Mouse (Mus musculus) lung, postnatal 4 days (tissue): ENCODE measurements around the gene Hyls1.
A peak's percentile ranks its signal among the peaks of the same experiment; 100 is the strongest.

Experiments
- DNase-seq, 2 experiments: peaks; one replicate each; pipeline ENCODE4 v3.0.0; 2021

The Hyls1 gene

DNA sequence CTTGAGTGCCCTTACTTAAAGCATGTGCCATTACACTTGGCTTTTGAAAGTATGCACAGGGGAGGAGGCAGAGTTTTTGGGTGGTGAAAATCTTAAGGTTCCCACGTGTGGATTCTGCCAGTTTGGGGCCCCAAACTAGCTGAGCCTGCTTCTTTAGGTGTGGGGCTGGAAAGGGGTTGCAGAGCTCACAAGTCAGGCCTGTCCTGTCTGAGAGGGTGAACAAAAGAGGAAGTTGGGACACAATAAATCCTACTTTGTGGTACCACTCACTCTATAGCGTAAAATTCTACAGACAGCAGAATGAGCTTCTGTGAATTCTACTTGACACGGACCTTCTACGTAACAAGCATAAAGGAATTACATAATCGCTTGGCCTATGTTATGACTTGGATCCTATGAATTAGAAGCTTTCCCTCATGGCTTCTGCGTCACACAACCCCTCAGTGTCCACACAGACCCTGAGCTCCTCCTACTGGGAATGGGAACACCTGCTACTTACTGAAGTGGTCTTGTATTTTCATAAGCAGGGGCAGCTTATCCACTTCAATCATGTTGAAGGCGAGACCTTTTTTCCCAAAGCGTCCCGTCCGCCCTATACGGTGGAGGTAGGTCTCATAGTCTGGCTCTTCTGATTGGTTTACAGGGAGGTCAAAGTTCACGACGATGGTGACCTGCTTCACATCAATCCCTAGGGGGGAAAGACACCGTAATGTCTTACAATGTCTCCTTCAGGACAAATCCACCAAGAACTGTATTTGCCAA is 26.9 kb downstream of the Hyls1 start:
- no peak for DNase-seq

DNA sequence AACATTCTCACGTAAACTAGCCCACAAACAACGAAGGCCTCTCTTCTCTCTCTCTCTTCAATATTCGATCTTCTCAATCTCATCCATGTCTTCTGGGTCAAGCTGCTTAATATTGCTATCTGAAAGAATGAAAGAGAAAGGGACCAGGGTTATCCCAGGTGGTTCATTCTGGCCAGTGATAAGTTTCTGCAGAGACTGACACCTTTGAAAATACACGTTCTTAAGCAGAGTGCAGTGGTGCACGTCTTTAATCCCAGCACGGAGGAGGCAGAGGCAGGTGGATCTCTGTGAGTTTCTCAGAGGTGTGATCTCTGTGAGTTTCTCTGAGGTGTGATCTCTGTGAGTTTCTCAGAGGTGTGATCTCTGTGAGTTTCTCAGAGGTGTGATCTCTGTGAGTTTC is 28.3 kb downstream of the Hyls1 start:
- no peak for DNase-seq

DNA sequence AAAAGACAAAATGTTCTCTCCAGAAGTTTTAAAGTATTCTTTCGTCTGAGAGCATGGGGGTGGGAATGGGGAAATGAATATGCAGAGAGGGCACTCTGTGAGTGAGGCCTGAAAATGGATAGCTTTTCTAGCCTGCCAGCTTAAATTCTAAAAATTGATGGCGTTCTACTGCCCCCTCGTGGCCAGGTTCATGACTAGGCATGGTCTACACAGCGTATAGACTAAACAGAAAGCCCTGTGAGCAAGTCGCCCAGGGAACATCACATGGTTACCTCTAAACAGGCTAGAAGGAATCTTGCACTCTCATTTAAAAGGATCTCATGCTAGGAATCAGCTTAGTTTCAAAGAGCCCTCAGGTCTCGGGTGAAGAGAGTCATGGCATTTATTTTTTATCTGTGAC is 28.7 kb downstream of the Hyls1 start:
- peak in 1 of 2 experiments; percentile 79 for DNase-seq

- DNase-seq: no peak
These were observed 29.2 kb downstream of the Hyls1 start for GRCm38 (mm10) chr9:35541024-35541423.

DNA sequence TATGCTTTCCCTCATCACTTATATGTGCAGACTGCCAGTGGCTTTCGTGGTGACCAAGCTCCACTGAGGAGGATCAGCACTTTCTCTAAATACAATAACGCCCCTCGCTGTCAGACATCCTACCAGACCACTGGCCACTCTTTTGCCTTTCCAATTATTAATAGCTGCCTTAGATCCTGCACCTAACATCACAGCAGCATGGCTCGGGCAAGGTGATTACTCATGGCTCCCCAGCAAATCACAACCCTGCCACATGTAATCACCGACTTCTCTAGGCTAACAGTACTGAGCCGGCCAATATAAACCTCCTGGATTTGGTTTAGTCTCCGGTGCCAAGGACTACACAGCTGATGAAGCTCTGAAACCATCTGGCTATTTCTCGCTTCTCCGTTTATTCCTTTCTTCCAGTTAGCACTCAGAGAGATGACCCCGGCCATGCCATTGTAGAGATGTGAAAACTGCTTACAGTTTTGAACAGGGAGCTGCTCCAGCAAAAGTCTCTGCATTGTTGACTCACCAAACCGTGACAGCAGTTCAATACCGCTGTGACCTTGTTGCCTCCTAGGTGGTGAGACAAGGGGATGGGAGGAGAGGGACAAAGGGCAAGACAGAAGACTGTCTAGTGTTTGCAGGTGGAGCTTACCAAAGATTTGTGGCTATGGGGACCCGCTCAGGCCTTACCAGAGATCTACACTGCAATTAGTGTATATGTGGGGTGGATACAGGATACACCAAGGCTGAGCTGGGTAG is 31.0 kb downstream of the Hyls1 start:
- DNase-seq: no peak

DNA sequence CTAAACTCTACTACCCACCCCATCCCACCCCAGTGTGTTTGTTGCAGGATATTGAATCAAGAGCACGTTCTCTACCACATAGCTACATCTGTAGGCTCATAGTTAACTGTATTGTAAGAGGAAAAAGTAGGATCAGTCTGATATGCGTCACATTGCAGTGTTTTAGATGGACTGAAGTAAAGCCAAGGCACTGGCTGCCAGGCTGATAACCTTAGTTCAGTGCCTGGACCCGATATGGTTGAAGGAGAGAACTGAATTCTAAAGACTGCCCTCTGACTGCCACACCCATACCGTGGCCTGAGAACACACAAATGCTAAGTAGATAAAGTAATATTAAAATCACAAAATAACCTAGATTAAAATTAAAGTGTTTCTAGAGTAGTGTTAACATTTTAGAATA is 34.3 kb downstream of the Hyls1 start:
- DNase-seq: no peak

- peak in 1 of 2 experiments; percentile 60 for DNase-seq
These were observed 35.1 kb downstream of the Hyls1 start for GRCm38 (mm10) chr9:35535110-35535509.

GRCm38 (mm10) chr9:35533266-35533665 is 36.9 kb downstream of the Hyls1 start:
- DNase-seq: no peak

- no peak for DNase-seq
These were observed 40.4 kb downstream of the Hyls1 start for GRCm38 (mm10) chr9:35529796-35530195.

DNA sequence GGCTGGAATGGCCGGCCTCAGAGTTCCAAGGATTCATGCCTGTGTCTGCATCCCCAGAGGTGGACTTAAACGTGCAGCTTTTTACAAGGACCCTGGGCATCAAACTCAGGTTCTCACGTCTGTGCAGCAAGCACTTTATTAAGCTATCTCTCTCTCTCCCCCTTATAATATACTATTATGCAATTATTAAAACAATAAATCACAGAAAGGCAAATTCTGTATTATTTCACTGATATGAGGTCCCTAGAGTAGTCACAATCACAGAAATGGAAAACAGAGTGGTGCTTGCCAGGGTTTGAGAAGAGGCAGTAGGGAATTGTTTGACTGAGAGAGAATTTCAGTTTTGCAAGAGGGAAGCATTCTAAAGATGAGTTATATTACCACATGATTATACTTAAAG is 41.1 kb downstream of the Hyls1 start:
- DNase-seq: no peak

DNA sequence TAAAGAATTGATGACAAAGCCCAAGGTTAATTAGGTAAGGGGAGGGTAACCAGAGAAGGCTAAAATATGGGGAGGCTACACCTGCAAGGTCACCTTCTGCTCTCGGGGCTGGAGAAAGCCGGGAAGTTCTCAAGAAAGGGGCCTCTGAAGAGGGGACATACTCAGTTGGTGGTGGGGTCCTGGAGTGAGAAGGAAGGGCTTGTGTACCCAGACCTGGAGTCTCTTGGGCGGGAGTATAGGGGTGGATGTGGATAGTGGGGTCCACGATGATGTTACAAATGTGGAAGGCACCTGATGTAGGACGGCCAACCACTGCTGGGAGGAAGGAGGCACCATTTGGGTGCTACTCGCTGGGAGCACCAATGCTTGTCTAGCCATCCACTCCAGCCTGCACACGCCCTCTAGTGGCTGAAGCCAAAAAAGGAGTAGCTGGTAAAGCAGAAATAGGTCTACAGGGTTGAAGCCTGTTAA is 46.2 kb downstream of the Hyls1 start:
- DNase-seq: peak; percentile 49 to 72

GRCm38 (mm10) chr9:35523541-35523940 is 46.7 kb downstream of the Hyls1 start:
- peak; percentile 28 to 64 for DNase-seq

- no peak for DNase-seq
These were observed 47.2 kb downstream of the Hyls1 start for GRCm38 (mm10) chr9:35522821-35523515.

DNA sequence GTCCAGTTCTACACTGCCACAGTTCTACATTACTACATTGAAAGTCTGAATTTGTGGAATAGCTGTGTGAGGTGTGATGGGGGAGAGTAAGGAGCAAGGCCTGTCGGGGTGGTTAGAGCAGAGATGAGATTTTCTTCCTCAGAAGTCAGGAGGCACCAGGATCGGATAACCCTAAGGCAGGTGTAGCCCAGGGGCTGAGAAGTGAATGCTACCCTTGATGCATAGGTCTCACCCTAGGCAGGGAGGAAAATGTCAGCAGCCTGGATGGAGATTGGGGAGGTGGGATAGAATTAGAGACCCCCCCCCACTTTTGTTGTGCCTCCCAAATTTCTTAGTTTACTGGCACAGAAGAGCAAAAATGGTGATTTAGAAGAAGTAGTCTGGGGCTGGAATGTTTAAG is 48.0 kb downstream of the Hyls1 start:
- no peak for DNase-seq

DNA sequence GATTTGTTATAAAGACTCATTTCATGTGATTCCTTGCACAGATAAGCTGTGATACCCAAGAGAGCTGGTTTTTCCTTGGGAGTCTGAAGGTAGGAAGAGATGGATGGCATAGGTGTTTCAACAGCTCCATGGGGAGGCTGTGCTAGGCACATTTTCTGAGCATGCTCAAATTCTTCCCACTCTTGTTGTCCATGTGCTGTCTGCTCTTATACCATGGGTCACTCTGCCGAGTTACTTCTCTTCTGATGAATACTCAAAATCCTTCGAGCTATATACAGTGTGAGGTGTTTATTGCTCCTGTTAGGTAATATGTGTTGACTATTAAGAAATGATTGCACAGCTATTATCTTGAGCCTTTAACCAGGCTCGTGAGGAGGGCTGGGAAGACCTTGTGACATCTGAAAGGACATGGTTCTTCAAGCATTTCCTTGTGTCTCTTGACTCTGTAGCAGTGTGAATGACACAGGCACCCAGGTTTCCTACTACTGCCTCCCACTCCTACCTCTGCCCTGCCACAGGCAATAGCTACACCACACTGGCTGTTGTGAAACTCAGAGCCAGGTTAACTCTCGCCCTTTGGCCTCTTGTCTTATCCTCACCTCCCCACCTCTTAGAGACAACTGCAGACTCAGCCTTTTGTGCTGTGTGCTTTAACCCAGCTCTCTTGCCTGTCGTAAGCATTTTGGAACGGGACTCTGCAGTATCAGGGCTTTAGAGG is 49.4 kb downstream of the Hyls1 start:
- DNase-seq: no peak

- no peak for DNase-seq
These were observed 52.0 kb downstream of the Hyls1 start, which contains the start of gene Gm1113 for GRCm38 (mm10) chr9:35518169-35518568. Gene Gm1113 (minus strand): TSS chr9:35518269.

DNA sequence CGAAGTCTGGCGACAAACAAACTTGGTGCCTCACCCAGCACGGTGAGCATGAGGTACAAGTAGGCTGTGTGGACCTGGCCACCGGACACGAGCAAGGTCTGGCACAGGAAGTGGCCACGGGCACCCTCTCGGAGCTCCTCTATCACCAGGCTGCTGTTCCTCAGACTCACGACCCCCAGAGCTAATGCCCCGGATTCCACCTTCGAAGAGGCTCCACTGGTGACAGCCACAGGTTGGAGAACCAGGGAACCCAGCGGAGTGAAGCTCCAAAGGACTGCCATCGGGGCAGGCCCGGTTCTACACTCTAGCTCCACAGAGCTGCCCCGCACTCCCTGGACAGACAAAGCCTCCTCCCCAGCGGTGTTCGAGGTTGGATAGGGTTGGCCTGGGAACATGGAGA is 53.5 kb downstream of the Hyls1 start:
- DNase-seq: no peak

DNA sequence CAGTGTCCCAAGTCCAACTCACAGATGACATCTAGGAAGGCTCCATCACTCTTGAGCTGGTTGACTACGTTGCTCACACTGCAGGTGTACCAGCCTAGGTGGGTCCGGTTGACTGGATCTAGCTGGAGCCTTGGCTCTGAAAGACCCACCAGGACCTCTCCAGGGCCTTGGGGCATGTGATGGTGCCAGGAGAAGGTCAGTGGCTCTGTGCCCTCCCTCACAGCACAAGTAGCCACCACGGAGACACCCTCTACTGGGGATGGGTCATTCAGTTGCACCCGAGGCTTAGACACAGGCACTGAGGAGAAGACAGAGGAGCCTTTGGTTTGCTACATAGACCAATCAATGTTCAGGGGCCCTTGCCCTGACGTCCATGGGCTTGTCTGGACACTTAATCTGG is 54.0 kb downstream of the Hyls1 start:
- DNase-seq: no peak

DNA sequence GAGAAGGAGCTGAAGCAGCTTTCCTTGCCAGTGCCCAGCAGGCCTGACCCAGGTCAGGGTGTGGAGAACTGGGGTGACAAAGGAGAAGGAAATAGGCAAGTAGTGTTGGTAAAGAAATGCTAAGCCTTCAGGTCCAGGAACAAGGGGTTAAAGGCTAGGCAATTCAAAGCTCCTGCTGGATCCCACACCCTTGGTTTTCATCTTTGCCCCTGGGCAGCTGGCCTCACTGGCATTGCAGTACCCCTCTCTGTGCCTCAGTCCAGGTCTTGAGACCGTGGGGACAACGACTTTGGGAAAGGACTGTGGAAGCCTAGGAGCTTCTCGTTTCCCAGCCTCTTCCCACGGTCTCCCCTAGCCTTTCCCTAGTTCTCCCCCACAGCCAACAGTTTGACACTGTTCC is 56.3 kb downstream of the Hyls1 start:
- DNase-seq: no peak
